Mouse (Mus musculus) heart, adult 2 months (tissue): ENCODE data around the gene Dhx58.

Experiments
- CTCF ChIP-seq: fragments of 200-600 bp; IDR thresholded peaks from 2 replicates; pipeline ENCODE4 v1.8.1; 2022; ENCODE audit warnings: antibody characterized with exemption, mild to moderate bottlenecking, moderate library complexity
- POLR2A ChIP-seq: fragments of 200-500 bp; IDR thresholded peaks from 2 replicates; pipeline ENCODE4 v1.6.1; 2011; ENCODE audit warnings: mild to moderate bottlenecking, low read depth, low read length, control low read depth; ENCODE audit not compliant: insufficient read depth

DNA sequence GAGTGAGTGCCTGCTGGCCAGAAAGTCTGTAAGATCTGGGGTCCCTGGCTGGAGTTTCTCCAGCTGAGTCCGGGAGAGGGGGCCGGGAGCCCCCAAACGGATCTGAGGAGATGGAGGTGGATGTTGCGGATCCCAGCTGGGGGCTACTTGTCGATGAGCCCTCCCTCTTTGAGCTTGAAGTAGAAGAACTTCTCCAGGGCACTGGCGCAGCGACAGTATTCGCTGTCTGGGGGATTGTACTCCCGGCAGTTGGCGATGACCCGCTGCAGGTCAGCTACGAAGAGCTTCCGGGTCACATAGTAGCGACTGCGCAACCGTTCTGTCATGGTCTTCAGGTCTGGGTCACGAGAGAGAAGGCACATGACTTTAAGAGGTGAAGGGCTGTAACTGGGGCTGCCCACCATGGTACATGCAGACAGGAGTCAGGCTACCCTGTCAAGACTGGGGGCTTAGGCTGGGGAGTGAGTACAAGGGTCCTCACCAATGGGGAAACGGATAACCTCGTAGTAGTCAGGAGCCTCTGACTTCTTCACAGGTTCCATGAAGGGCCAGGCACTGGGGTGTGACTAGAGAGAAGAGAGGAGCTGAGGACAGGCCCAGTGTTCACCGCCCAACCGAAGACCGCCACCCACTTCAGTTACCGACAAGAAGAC is 1.1 kb upstream of the Dhx58 start:
- no peak for TF ChIP-seq POLR2A
- no peak for TF ChIP-seq CTCF
